Mouse (Mus musculus) C3H10T1/2 (cell line): ENCODE data around the gene Abcb1b. TPM values are rescaled to one million over a fixed set of nuclear protein-coding genes. Genes with fewer than 3 reads are reported as not detected.

ENCODE experiments used
- polyA plus RNA-seq, 2 experiments: library from polyadenylated mRNA; unstranded; fragments of >200 nt; fragmentation: generic; extraction: Trizol; gene quantifications; one replicate each; pipeline ENCODE4 v1.2.1; 2012; ENCODE audit warnings: missing spikeins in 2 of 2

The Abcb1b gene
- polyA plus RNA-seq: 1 to 10 TPM; 2.3 to 5.2 TPM

DNA sequence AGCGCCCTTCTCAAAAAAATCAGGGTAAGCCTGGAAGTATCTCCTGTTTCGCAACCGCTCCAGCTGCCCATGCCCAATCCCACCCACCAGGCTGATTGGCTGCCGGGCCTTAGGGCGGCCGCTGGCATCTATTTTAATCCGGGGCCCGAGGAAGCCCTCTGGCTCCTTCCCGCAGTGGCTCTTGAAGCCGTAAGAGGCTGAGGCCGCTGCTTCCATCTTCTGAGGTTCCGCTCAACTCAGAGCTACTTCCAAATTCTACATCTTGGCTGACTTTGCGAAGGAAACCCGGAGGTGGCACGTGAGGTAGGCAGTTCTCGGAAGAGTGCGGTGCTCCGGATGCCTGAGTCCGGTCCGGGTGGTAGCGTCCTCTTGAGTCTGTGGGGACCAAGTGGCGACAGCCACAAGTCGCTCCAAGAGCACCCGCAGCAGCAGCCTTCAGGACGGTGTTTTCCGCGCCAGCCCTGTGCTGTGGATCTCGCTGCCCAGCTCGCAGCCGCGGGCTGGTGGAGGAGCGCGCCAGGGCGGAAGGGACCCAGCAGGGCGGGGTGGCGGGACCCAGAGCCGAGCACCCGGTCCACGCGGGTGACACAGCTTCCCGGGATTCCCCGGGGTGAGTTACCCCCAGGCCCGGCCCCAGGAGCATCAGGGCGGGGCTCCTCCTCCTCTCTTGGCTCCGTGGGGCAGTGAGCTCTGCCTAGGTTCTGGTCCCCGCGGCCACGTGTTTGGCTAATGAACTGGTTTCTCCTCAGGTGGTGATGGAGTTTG lies at the start of gene Abcb1b:
Gene Abcb1b, plus strand, starts transcription at position 161 of the 765 bp plus-strand sequence.

GRCm38 (mm10) chr5:8893300-8894103 lies 95.6 kb downstream of the Abcb1b start, which contains the start of gene Abcb4:
Abcb4 (plus strand) TSS chr5:8893717.

Other genes starting within 250 kb of the Abcb1b start
- gene Rundc3b, start 175.2 kb upstream of the Abcb1b start, polyA plus RNA-seq: under 1 TPM; 0.13 to 0.46 TPM
- under 1 TPM; 0.01 to 0.06 TPM for gene Abcb1a, start 138.1 kb upstream of the Abcb1b start, polyA plus RNA-seq
- gene Abcb4, start 95.6 kb downstream of the Abcb1b start, polyA plus RNA-seq: under 1 TPM in 1 of 2 experiments, not detected in 1; 0.04 TPM
- 10 to 100 TPM in 1 of 2 experiments, under 1 TPM in 1; 0.48 to 12.9 TPM for gene Crot, start 199.2 kb downstream of the Abcb1b start, polyA plus RNA-seq